Mouse (Mus musculus) megakaryocyte-erythroid progenitor cell, adult 5-6 weeks (primary cell): Measurements from ENCODE around the gene Ackr1. TPM values are rescaled to one million over a fixed set of nuclear protein-coding genes. Genes with fewer than 3 reads are reported as not detected.

Experiments
- ATAC-seq: replicated peaks from 2 replicates; pipeline ENCODE4 v1.8.0; 2016; ENCODE audit warnings: mild to moderate bottlenecking, inconsistent platforms; ENCODE audit not compliant: severe bottlenecking, poor library complexity, low FRiP score, low TSS enrichment
- total RNA-seq, 2 experiments: library from RNA; stranded (forward) in 1 of 2; stranded (reverse) in 1 of 2; fragments of 200-1000, 215-1000 nt in 1 of 2; fragments of >200 nt in 1 of 2; fragmentation: Nextera tagmentation in 1 of 2; gene quantifications; 2 replicates each; pipeline ENCODE4 v1.2.3; 2014 to 2017

Gene Ackr1
- total RNA-seq, 2 experiments from 2014 or later, result 0.70 TPM; not detected in 1

- ATAC-seq, result peak; percentile 31; the same call in 1 of the 2 replicates
These were observed 16.9 kb upstream of the Ackr1 start, which contains the start of gene Aim2 for GRCm38 (mm10) chr1:173350372-173350957. Aim2 (plus strand) TSS chr1:173350879.

- peak; percentile 92 for ATAC-seq
These were observed 16.4 kb upstream of the Ackr1 start for GRCm38 (mm10) chr1:173349946-173350345.

- ATAC-seq, result no peak
These were observed 15.6 kb upstream of the Ackr1 start for GRCm38 (mm10) chr1:173349192-173349591.

- ATAC-seq, result no peak
These were observed 15.0 kb upstream of the Ackr1 start for GRCm38 (mm10) chr1:173348527-173348926.

GRCm38 (mm10) chr1:173345112-173345511 lies 11.6 kb upstream of the Ackr1 start:
- ATAC-seq, result no peak

- peak; percentile 36; the same call in 1 of the 2 replicates for ATAC-seq
These were observed 10.4 kb upstream of the Ackr1 start for GRCm38 (mm10) chr1:173343934-173344333.

- no peak for ATAC-seq
These were observed 8.9 kb upstream of the Ackr1 start for GRCm38 (mm10) chr1:173342425-173342824.

- peak; percentile 80 for ATAC-seq
These were observed 6.0 kb upstream of the Ackr1 start for GRCm38 (mm10) chr1:173339543-173339942.

GRCm38 (mm10) chr1:173337008-173337407 lies 3.5 kb upstream of the Ackr1 start:
- ATAC-seq, result no peak

- no peak for ATAC-seq
These were observed 2.4 kb upstream of the Ackr1 start for GRCm38 (mm10) chr1:173335903-173336302.

GRCm38 (mm10) chr1:173332418-173332817 lies 1.1 kb downstream of the Ackr1 start:
- ATAC-seq, result 0 out of 2 replicates have a peak, but pooled peaks have one; percentile 8

- ATAC-seq, result no peak
These were observed 3.8 kb downstream of the Ackr1 start for GRCm38 (mm10) chr1:173329743-173330142.

GRCm38 (mm10) chr1:173329185-173329584 lies 4.4 kb downstream of the Ackr1 start:
- peak; percentile 64 for ATAC-seq

- no peak for ATAC-seq
These were observed 5.1 kb downstream of the Ackr1 start for GRCm38 (mm10) chr1:173328446-173328845.

GRCm38 (mm10) chr1:173326552-173326951 lies 7.0 kb downstream of the Ackr1 start:
- no peak for ATAC-seq

GRCm38 (mm10) chr1:173325395-173325794 lies 8.2 kb downstream of the Ackr1 start:
- peak; percentile 65 for ATAC-seq

- no peak for ATAC-seq
These were observed 8.6 kb downstream of the Ackr1 start for GRCm38 (mm10) chr1:173324961-173325360.

- 0 out of 2 replicates have a peak, but pooled peaks have one; percentile 53 for ATAC-seq
These were observed 9.5 kb downstream of the Ackr1 start for GRCm38 (mm10) chr1:173323839-173324585.

- no peak for ATAC-seq
These were observed 11.3 kb downstream of the Ackr1 start for GRCm38 (mm10) chr1:173322249-173322627.

- ATAC-seq, result no peak
These were observed 11.8 kb downstream of the Ackr1 start for GRCm38 (mm10) chr1:173321593-173322248.
